Mouse (Mus musculus) midbrain, embryonic 10.5 days (tissue): ENCODE measurements at regions not wholly inside any gene's neighbourhood (a gene's known extent, or its start where the extent isn't known, plus 50 kb on each side); places are given as distances from the start of the nearest gene placed in this dataset.

ENCODE experiments used
- DNase-seq: peaks from one replicate; pipeline ENCODE4 v3.0.0-alpha.2; 2017; ENCODE audit warnings: low spot score
- H3K27ac ChIP-seq: fragments of 300-500 bp; sonication (generic); replicated peaks from 2 replicates; pipeline ENCODE4 v1.5.1; 2016; ENCODE audit warnings: mild to moderate bottlenecking
- H3K27me3 ChIP-seq: fragments of 300-500 bp; sonication (generic); 2 replicates; pipeline ENCODE4 v1.6.1; 2016; ENCODE audit warnings: low read depth, mild to moderate bottlenecking; ENCODE audit not compliant: poor library complexity, severe bottlenecking
- H3K36me3 ChIP-seq: fragments of 300-500 bp; sonication (generic); 2 replicates; pipeline ENCODE4 v1.6.1; 2016; ENCODE audit warnings: mild to moderate bottlenecking, moderate library complexity
- H3K4me1 ChIP-seq: fragments of 300-500 bp; sonication (generic); 2 replicates; pipeline ENCODE4 v1.6.1; 2016
- H3K4me3 ChIP-seq: fragments of 300-500 bp; sonication (generic); 2 replicates; pipeline ENCODE4 v1.5.1; 2016; ENCODE audit warnings: mild to moderate bottlenecking, moderate library complexity
- H3K9me3 ChIP-seq: fragments of 300-500 bp; sonication (generic); replicated peaks from 2 replicates; pipeline ENCODE4 v1.6.1; 2016; ENCODE audit warnings: mild to moderate bottlenecking
- WGBS: fragments of 180-500 bp; shearing (Covaris S2); methylation state at CpG from one replicate; pipeline ENCODE4 v1.1.7; 2016; 5-methylcytosine and 5-hydroxymethylcytosine counted together

DNA sequence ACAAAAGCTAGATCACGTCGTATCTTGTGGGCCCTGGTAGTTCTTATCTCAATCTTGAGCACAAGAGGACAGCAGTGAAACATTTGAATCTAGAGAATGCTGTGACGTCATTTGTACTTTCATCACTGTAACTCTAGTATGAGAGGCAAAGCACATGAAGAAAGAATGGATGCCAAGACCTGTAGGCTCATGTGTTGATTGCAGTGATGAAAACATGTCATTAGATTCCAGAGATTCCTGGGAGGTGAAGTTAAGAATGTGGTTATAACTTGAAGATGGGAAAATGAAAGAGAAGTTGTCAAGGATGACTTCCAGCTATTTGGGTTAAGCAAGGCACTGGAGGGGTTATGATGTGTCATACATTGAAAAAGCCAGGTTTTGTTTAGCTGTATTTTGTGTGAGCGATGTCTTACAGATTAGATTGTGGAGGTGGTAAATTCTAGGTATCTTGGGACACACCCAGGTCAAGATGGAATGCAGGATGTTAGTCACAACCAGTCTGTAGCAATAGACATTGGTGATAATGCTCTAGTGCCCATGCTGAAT lies 221.7 kb downstream of the Nr2f2 start:
- H3K4me1 ChIP-seq, result no peaks in the 10 kb centered on the region
- peaks cover 32% of the 10 kb centered on the region for H3K27me3 ChIP-seq
- no peaks in the 10 kb centered on the region for H3K36me3 ChIP-seq
- DNase-seq, result no peak
- H3K27ac ChIP-seq, result no peak overlapping the region
- H3K4me3 ChIP-seq, result no peak overlapping the region
- H3K9me3 ChIP-seq, result no peaks in the 10 kb centered on the region
- WGBS, result 89% methylated on average over 4 of the region's 4 CpGs

DNA sequence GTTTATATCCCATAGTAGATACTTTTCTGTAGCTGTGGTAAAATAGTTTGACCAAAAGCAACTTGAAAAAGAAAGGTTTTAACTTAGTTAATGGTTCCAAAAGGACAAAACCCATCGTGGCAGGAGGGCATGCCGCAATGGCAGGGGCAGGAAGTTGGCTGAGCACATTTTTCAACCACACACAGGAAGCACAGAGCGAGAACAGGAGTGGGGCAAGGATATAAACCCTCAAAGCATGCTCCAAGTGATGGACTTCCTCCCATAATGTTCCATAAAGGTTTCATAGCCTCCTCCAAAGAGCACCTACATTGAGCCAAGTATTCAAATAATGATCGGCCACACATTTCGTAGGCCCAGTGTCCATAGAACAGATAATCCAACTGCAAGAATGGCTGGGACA lies 229.7 kb downstream of the Nr2f2 start:
- Histone ChIP-seq H3K27me3 (peaks cover 15% of the 10 kb centered on the region; the same call in 1 of the 2 replicates), H3K4me1 (no peaks in the 10 kb centered on the region), H3K4me3 (no peak overlapping the region), H3K27ac (no peak overlapping the region), H3K36me3 (no peaks in the 10 kb centered on the region), H3K9me3 (no peaks in the 10 kb centered on the region)
- WGBS, result 91% methylated on average over 5 of the region's 5 CpGs
- no peak for DNase-seq

DNA sequence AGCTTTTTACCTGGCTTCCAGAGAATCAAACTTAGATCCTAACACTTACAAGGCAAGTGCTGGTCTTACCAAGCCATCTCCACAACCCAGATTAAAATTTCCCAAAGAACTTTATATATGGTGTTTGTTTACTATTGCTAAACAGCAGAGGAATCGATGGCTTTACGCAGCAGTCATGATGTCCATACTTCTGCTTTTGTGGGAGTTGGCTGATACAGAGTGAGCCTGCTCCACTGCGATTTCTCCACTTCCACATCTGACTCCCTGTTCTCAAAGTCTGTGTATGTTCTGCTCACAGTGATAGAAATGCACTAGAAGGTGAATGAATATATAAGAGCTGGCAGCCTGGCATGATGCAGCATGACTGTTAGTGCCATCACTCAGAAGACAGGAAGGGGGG lies 231.1 kb downstream of the Nr2f2 start:
- no peak overlapping the region for H3K4me3 ChIP-seq
- DNase-seq, result no peak
- 92% methylated on average over 3 of the region's 3 CpGs for whole genome bisulfite sequencing
- no peaks in the 10 kb centered on the region for H3K36me3 ChIP-seq
- no peaks in the 10 kb centered on the region for H3K9me3 ChIP-seq
- H3K27me3 ChIP-seq, result peaks cover 21% of the 10 kb centered on the region
- no peak overlapping the region for H3K27ac ChIP-seq
- peaks cover under 1% of the 10 kb centered on the region; the same call in 1 of the 2 replicates for H3K4me1 ChIP-seq

DNA sequence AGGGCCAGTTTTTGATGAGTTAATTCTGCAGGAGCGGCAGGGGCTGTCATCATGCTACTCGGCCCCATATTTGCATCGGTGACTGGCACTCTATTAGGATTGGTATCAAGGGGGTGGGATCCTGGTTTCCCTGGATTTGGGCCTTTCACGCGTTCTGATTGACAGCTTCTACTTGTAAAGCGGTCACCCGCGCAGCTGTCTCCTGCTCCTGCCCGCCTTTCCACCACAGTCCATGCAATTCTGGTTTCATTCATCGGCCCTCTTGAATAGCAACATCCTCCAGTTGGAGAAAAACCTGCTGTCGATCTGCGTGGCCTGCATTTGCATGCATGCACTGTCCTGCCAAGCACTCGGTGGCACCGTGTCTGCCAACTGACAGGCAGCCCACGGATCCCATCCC lies 236.6 kb downstream of the Nr2f2 start:
- 41% methylated on average over 15 of the region's 15 CpGs for WGBS
- peaks cover 60% of the 10 kb centered on the region for H3K27me3 ChIP-seq
- H3K27ac ChIP-seq, result peak overlapping the region; percentile 9; the same call in 1 of the 2 replicates
- peaks cover 12% of the 10 kb centered on the region for H3K4me1 ChIP-seq
- DNase-seq, result peak; percentile 59
- no peaks in the 10 kb centered on the region for H3K36me3 ChIP-seq
- H3K4me3 ChIP-seq, result no peak overlapping the region
- no peaks in the 10 kb centered on the region for H3K9me3 ChIP-seq

DNA sequence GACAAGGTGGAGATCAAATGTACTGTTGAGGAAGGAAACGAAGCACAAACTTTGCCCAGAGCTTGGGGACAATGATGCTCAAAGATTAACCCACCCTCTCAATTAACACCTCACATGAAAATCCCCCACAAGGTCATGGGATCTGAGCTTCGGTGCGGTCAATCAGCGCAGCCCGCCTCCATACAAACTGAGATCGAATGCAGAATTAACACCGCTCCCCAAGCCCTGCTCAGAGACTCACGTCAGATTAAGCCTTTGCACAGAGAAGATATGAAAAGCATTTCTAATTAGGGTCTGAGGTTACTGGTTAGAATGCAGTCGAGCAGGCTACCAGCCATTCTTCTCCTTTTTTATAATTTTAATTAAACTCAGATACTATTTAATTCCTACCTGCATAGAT lies 243.7 kb downstream of the Nr2f2 start:
- WGBS, result 40% methylated on average over 9 of the region's 9 CpGs
- H3K27ac ChIP-seq, result peak overlapping the region; percentile 57; the same call in 1 of the 2 replicates
- H3K9me3 ChIP-seq, result no peaks in the 10 kb centered on the region
- H3K36me3 ChIP-seq, result no peaks in the 10 kb centered on the region
- no peak overlapping the region for H3K4me3 ChIP-seq
- H3K4me1 ChIP-seq, result peaks cover 58% of the 10 kb centered on the region
- H3K27me3 ChIP-seq, result peaks cover 98% of the 10 kb centered on the region
- peak; percentile 27 for DNase-seq

DNA sequence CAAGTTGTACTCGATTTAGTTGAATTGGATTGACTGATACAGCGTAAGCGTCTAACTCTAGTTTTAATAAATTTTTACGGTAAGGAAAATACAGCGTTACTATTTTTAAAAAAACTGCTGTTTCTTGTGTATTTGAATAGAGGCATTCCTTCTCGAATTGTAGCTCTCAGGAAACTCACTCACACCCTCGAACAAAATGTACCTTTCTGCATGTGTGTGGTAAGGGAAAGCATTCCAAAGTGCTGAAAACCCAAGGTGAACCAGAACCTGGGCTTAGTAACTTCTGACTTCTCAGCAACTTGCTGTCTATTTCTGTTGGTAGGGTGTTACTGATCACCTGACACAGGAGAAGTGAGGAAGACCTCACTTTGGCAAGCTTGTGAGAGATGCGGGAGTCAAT lies 247.0 kb downstream of the Nr2f2 start:
- H3K4me1 ChIP-seq, result peaks cover 74% of the 10 kb centered on the region
- H3K4me3 ChIP-seq, result no peak overlapping the region
- peaks cover 98% of the 10 kb centered on the region for H3K27me3 ChIP-seq
- H3K27ac ChIP-seq, result peak overlapping the region; percentile 86; the same call in 1 of the 2 replicates
- DNase-seq, result no peak
- WGBS, result 73% methylated on average over 8 of the region's 8 CpGs
- no peaks in the 10 kb centered on the region for H3K9me3 ChIP-seq
- H3K36me3 ChIP-seq, result no peaks in the 10 kb centered on the region

DNA sequence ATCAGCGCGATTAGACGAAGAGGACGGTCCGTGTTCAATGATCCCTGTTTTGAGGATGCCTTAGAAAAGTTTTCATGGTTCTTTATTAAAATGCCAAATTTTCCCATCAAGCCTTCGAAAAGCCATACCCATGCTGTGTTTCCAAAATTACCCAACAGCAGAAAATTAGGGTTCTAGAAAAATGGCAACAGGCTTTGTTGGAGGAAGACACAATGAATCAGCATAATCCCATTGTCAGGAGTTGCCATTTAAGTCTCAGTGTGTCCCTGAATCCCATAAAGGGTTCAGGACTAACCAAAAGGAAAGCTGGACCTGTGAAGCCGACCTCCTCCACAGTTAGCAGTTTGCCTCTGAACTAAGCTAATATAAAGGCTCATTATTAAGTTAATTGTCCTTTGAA lies 247.6 kb downstream of the Nr2f2 start:
- peaks cover 74% of the 10 kb centered on the region for H3K4me1 ChIP-seq
- 8% methylated on average over 7 of the region's 7 CpGs for WGBS

DNA sequence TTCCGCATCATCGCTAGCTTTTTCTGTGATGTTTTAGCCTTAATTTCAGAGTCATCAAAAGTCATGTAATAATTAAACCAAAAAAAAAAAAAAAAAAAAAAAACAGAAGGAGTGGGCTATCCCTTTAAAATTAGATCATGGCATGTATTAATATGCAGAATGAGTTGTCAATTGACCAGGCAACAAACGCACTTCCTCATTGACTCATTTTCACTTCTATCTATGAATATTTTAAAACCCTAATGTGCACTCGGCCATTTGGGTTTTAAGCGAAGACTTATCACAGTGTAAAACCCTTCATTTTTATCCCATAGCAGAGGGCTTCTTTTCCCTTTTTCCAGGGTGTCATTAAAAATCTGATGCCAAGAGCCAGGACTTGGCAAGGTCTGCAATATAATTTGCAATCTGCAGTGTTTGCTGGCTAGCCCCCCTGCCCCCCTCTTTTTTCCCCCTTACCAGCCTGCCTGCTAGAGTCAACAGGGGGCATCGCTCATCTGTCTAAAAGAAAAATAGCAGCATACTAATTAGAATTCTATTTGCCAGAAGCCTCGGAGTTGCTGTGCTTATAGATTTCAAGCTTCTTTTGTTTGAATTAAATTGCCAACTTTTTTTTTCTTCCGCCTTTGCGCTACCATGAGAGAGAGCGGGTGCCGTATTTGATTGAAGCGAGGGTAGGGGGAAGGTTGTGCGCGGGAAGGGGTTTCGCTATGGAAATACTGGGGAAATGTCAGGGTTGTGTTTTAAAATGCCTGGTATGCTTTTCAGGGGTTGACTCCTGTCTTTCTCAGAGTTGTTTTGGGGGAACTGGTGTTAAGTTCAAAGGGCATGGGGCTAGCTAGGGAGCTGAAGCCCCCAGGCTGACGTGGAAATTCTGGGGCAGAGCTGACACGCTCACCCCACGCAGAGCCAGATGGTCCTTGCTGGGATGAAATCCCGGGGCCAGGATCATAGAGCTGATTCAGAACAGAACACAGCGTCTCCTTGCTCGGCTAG lies 248.3 kb downstream of the Nr2f2 start:
- H3K27me3 ChIP-seq, result peaks cover 99% of the 10 kb centered on the region
- peak overlapping the region; percentile 86 for H3K27ac ChIP-seq
- H3K4me3 ChIP-seq, result peak overlapping the region; percentile 52
- H3K4me1 ChIP-seq, result peaks cover 68% of the 10 kb centered on the region
- peak; percentile 59 for DNase-seq
- no peaks in the 10 kb centered on the region for H3K9me3 ChIP-seq
- 7% methylated on average over 21 of the region's 21 CpGs for WGBS
- no peaks in the 10 kb centered on the region for H3K36me3 ChIP-seq

More for the DNA sequence above, 247.6 kb downstream of the Nr2f2 start:
- H3K27ac ChIP-seq, result peak overlapping the region; percentile 86
- no peaks in the 10 kb centered on the region for H3K9me3 ChIP-seq
- H3K36me3 ChIP-seq, result no peaks in the 10 kb centered on the region
- DNase-seq, result no peak
- peaks cover 99% of the 10 kb centered on the region for H3K27me3 ChIP-seq
- H3K4me3 ChIP-seq, result peak overlapping the region; percentile 52

DNA sequence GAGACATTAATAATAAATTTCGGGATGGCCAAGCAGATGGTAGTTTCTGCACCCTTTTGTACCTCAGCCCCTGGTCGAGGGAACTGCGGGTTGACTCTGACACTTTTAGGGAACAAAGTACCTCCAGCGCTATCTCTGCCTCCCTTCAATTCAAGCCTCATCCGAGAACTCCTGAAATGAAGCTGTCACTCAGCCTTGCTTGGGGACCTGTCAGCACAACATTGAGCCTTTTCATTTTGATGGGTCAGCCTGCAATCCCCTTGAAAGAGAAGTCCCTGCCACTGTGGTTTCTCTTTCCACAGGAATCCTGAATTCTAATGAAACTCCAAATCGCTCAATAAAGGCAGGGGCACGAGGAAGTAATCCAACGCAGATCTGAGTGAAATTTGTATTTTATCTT lies 257.5 kb downstream of the Nr2f2 start:
- DNase-seq, result peak; percentile 39
- Histone ChIP-seq H3K27me3 (peaks cover 95% of the 10 kb centered on the region), H3K36me3 (no peaks in the 10 kb centered on the region), H3K9me3 (no peaks in the 10 kb centered on the region), H3K4me1 (peaks cover 32% of the 10 kb centered on the region), H3K27ac (peak overlapping the region; percentile 56), H3K4me3 (peak overlapping the region; percentile 27)
- WGBS, result 17% methylated on average over 8 of the region's 8 CpGs

DNA sequence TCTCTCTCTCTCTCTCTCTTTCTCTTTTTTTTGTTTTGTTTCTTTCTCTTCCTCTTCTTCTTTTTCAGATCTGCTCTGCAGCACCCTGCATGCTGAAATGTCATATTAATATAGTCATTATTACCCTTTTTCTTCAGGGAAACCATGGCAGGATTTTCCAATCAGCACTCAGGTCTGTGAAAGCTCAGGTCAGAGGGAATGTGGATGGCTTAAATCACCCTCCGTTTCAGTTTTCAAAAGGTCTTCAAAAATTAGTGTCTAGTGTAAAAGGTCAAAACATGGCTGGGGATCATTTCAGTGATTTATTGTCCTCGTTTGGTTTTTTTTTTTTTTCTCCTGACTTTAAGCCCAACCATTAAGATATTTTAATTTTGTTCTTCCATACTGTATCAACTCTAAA lies 261.5 kb downstream of the Nr2f2 start:
- Histone ChIP-seq H3K36me3 (no peaks in the 10 kb centered on the region), H3K27me3 (peaks cover 78% of the 10 kb centered on the region), H3K9me3 (no peaks in the 10 kb centered on the region), H3K4me1 (peaks cover 37% of the 10 kb centered on the region), H3K4me3 (no peak overlapping the region), H3K27ac (peak overlapping the region; percentile 59; the same call in 1 of the 2 replicates)
- DNase-seq, result no peak
- WGBS, result 46% methylated on average over 2 of the region's 2 CpGs

DNA sequence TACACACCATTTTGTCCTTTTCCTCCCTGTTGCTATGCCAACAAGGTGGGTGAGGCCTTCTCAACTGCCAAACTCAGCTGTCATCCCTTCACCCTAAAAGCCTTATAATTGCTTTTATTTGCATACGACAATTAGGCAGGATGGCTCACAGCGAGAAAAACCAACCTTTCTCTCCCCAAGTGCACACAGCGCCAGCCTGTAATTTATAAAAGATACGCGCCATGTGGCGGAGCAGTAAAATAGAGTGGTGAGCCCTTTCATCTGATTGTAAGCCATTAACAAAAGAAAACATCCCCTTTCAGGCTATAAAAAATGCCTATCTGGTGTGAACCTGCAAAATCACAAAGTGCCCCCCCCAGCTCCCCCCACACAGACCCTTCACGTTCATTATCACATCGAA lies 262.0 kb downstream of the Nr2f2 start:
- WGBS, result 32% methylated on average over 8 of the region's 8 CpGs
- H3K9me3 ChIP-seq, result no peaks in the 10 kb centered on the region
- peak; percentile 37 for DNase-seq
- peaks cover 32% of the 10 kb centered on the region for H3K4me1 ChIP-seq
- H3K4me3 ChIP-seq, result no peak overlapping the region
- no peaks in the 10 kb centered on the region for H3K36me3 ChIP-seq
- H3K27ac ChIP-seq, result peak overlapping the region; percentile 59
- H3K27me3 ChIP-seq, result peaks cover 76% of the 10 kb centered on the region

DNA sequence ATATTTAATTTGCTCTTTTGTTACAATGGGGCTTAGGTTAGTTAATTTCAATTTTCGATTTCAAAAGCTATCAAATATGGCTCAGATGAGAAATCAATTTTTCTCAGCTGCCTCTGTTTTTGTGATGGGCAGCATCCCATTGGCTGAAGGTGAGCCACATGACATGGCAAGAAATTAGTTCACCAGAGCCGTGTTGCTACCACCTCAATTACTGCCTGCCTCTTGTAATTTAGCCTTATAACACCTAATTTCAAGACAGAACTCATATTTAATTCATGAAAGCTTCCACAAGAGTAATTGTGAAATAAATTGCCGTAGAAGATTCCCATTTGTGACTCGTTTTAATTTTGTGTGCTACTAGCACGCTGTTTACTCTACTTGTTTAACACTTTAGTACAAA lies 262.9 kb downstream of the Nr2f2 start:
- H3K27ac ChIP-seq, result no peak overlapping the region
- peaks cover 24% of the 10 kb centered on the region for H3K4me1 ChIP-seq

DNA sequence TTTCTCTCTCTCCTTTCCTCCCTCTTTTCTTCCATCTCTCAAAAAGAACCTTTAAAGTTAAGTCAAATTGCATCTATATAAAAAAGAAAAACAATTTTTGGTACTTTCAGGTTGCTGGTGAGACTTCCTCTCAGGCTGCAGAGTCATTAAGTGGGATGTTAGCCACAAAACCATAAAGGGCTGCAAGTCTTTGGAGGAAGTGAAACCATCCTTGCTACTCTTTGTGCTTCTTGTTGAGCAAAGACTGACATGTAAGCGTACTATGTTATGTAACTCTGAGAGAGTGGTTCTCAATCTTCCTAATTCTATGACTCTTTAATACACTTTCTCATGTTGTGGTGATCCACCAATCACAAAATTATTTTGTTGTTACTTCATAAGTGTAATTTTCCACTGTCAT lies 267.5 kb downstream of the Nr2f2 start:
- DNase-seq, result no peak
- H3K4me1 ChIP-seq, result peaks cover 11% of the 10 kb centered on the region
- no peaks in the 10 kb centered on the region for H3K36me3 ChIP-seq
- no peak overlapping the region for H3K27ac ChIP-seq
- 96% methylated on average over 1 of the region's 1 CpGs for WGBS
- peaks cover 41% of the 10 kb centered on the region for H3K27me3 ChIP-seq
- H3K9me3 ChIP-seq, result no peaks in the 10 kb centered on the region
- H3K4me3 ChIP-seq, result no peak overlapping the region

More for the DNA sequence above, 262.9 kb downstream of the Nr2f2 start:
- Histone ChIP-seq H3K27me3 (peaks cover 70% of the 10 kb centered on the region), H3K4me3 (no peak overlapping the region), H3K9me3 (no peaks in the 10 kb centered on the region), H3K36me3 (no peaks in the 10 kb centered on the region)
- WGBS, result 81% methylated on average over 5 of the region's 5 CpGs
- DNase-seq, result no peak
